Mouse (Mus musculus) heart, postnatal 14 days (tissue): ENCODE data around the gene Snx30. TPM values are rescaled to one million over a fixed set of nuclear protein-coding genes. Genes with fewer than 3 reads are reported as not detected.

Experiments used
- total RNA-seq, 2 experiments: library from RNA; stranded (reverse); gene quantifications; 2 replicates each; pipeline ENCODE4 v1.2.3; 2021

Gene Snx30
- total RNA-seq, 2 experiments from 2014 or later, result 5.0 to 8.2 TPM

Other genes with a start within 250 kb of the Snx30 start
- gene Hsdl2, start 224.3 kb upstream of the Snx30 start, total RNA-seq, result 100 to 1,000 TPM; 247 to 266 TPM
- gene E130308A19Rik, start 179.6 kb upstream of the Snx30 start, total RNA-seq, result 1 to 10 TPM; 7.8 to 9.5 TPM
- 10 to 100 TPM; 10.3 to 12.3 TPM for gene Inip, start 4.3 kb upstream of the Snx30 start, total RNA-seq
- under 1 TPM; 0.12 to 0.93 TPM for gene Slc46a2, start 109.2 kb downstream of the Snx30 start, total RNA-seq
- not detected for gene Mup4, start 154.9 kb downstream of the Snx30 start, total RNA-seq
- not detected for gene Mup6, start 158.5 kb downstream of the Snx30 start, total RNA-seq